Mouse (Mus musculus) bone marrow macrophage, adult 2 months (primary cell): Measurements from ENCODE around the gene Ly6g. TPM values are rescaled to one million over a fixed set of nuclear protein-coding genes. Genes with fewer than 3 reads are reported as not detected.
"Not testable (repeated sequence)": the region's sequence is repeated elsewhere in the genome, so short reads cannot be mapped to it uniquely, and the experiment has no call there.

Source experiments
- H3K27ac ChIP-seq: 2 replicates; pipeline ENCODE4 v1.5.1; 2012; ENCODE audit warnings: low read depth, low read length; ENCODE audit not compliant: insufficient read depth
- H3K4me1 ChIP-seq: 2 replicates; pipeline ENCODE4 v1.6.1; 2012; ENCODE audit warnings: low read length; ENCODE audit not compliant: control insufficient read depth, insufficient read depth
- H3K4me3 ChIP-seq: 2 replicates; pipeline ENCODE4 v1.5.1; 2012; ENCODE audit warnings: mild to moderate bottlenecking, low read length, moderate library complexity; ENCODE audit not compliant: insufficient read depth
- CTCF ChIP-seq: IDR thresholded peaks from 2 replicates; pipeline ENCODE4 v1.5.1; 2012; ENCODE audit warnings: low read depth, mild to moderate bottlenecking, low read length, moderate library complexity
- POLR2A ChIP-seq: IDR thresholded peaks from 2 replicates; pipeline ENCODE4 v1.6.1; 2012; ENCODE audit warnings: mild to moderate bottlenecking, low read depth, low read length, borderline replicate concordance
- polyA plus RNA-seq: library from polyadenylated mRNA; stranded (reverse); fragments of >200 nt; gene quantifications from 2 replicates; pipeline ENCODE4 v1.2.4, GENCODE M21; 2012; ENCODE audit not compliant: missing spikeins, insufficient read depth, insufficient read length

Gene Ly6g
- polyA plus RNA-seq, 1 experiment, result not detected

GRCm38 (mm10) chr15:75143735-75144134, 11.3 kb upstream of the Ly6g start:
- no peaks in the 10 kb centered on the region for H3K4me1 ChIP-seq
- H3K27ac ChIP-seq, result no peak overlapping the region
- no peak overlapping the region for H3K4me3 ChIP-seq
- TF ChIP-seq CTCF (0 out of 2 replicates have a peak, but pooled peaks have one; percentile 8), POLR2A (no peak)

DNA sequence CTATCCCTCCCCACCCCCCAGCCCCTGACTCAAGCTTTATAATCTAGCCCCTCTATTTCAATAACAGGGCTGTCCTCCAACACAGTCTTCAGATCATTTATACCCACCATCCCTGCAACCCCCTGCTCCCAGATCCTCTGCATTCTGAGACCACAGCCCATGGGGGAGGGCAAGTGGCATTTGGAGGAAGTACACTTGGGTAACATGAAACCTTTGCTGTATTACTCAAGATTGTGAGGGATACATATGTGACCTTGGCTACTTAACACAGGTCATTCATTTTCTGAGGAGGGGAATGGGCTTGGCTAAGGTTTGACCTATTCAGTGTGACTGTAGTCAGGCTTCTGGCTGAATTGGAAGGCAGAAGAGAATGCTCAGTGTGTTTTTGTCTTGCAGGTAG, 2.0 kb upstream of the Ly6g start:
- Histone ChIP-seq H3K4me1 (no peaks in the 10 kb centered on the region), H3K27ac (no peak overlapping the region), H3K4me3 (no peak overlapping the region)
- no peak for TF ChIP-seq CTCF
- no peak for TF ChIP-seq POLR2A

DNA sequence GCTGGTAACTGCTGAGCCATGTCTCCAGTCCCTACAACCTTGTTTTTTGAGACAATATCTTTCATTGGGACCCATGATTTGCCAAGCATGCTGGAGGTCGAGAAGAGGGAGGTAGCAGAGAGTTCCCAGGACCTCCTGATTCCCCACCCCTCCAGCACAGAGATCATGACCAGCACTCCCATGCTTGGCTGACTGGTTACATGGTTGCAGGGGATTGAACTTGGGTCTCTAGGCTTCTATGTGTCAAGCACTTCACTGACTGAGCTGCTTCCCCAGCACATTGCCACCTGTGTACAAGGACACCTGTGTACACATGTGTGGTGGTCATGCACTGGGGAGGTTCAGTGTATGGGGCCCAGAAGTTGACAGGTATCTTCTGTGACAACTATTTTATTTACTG, 2.6 kb downstream of the Ly6g start:
- TF ChIP-seq CTCF, result no peak
- no peak for TF ChIP-seq POLR2A
- Histone ChIP-seq H3K4me1 (no peaks in the 10 kb centered on the region), H3K4me3 (no peak overlapping the region), H3K27ac (no peak overlapping the region)

DNA sequence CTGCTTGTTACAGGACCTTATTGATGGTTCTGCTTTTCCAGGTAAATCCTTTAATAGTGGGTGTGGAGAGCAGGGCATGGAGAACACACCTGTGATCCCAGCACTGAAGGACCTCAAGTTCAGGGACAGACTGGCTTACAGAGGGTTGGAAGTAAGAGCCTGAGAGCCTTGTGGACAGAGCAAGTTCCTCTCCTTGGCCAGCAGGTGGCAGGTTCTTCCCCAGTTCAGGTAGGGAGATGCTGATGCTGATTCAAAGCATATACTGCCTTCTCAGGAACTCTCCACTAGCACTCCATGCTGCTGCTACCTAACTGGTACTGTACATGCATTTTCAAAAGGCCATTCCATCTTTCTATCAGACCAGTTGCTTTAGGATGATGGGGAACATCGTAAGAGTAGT, 20.5 kb downstream of the Ly6g start:
- TF ChIP-seq CTCF (peak; percentile 44), POLR2A (no peak)
- no peak overlapping the region for H3K4me3 ChIP-seq
- no peaks in the 10 kb centered on the region for H3K4me1 ChIP-seq
- no peak overlapping the region for H3K27ac ChIP-seq

- no peak overlapping the region for H3K27ac ChIP-seq
- TF ChIP-seq CTCF (no peak), POLR2A (no peak)
- H3K4me3 ChIP-seq, result no peak overlapping the region
- H3K4me1 ChIP-seq, result no peaks in the 10 kb centered on the region
Measured at GRCm38 (mm10) chr15:75186291-75186690, 31.3 kb downstream of the Ly6g start.

- H3K4me3 ChIP-seq, result no peak overlapping the region
- H3K4me1 ChIP-seq, result no peaks in the 10 kb centered on the region
- no peak for TF ChIP-seq POLR2A
- TF ChIP-seq CTCF, result peak; percentile 38; the same call in 1 of the 2 replicates
- no peak overlapping the region for H3K27ac ChIP-seq
Measured at GRCm38 (mm10) chr15:75189116-75189515, 34.1 kb downstream of the Ly6g start.

DNA sequence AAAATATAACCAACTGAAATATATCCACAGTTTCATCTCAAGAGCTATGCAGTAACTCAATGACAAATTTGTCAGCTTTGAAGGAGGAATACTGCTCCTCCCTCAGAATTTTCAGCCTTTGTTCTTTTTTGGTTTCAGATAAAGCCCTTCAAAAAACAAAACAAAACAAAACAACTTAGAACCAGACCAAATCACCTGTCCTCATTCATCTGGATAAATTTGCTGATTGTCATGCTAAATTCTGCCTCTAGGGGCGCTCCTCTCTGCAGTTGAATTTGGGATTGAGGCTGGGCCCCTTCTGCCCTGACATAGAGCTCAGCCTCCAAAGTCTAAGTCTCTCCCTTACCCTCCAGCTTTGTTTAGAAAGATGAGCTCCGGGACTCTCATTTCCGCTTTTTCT, 35.5 kb downstream of the Ly6g start:
- H3K27ac ChIP-seq, H3K4me1 ChIP-seq, H3K4me3 ChIP-seq: not testable (repeated sequence)

Other genes starting within 250 kb of the Ly6g start
- 2.0 and 2.9 TPM in 2 replicates for gene Ly6i, start 171.8 kb upstream of the Ly6g start, polyA plus RNA-seq
- gene Ly6a, start 157.2 kb upstream of the Ly6g start, polyA plus RNA-seq, result 227 and 262 TPM in 2 replicates
- gene Ly6c1, start 106.4 kb upstream of the Ly6g start, polyA plus RNA-seq, result 2.8 TPM in 1 of 2 replicates, not detected in the other
- gene Ly6c2, start 43.3 kb upstream of the Ly6g start, polyA plus RNA-seq, result 4.2 TPM in 1 of 2 replicates, not detected in the other
- gene BC025446, start 61.1 kb downstream of the Ly6g start, polyA plus RNA-seq, result not detected in 2 replicates
- gene Ly6f, start 113.2 kb downstream of the Ly6g start, polyA plus RNA-seq, result not detected in 2 replicates